Mouse (Mus musculus) kidney, postnatal 0 days (tissue): ENCODE measurements at regions not wholly inside any gene's neighbourhood (a gene's known extent, or its start where the extent isn't known, plus 50 kb on each side); places are given as distances from the start of the nearest gene placed in this dataset.

Source experiments
- ATAC-seq: fragments of 200-750 bp; cut with Nextera tagmentation; replicated peaks from 2 replicates; pipeline ENCODE4 v1.8.0; 2017; ENCODE audit warnings: low read depth, moderate number of reproducible peaks, moderate TSS enrichment, moderate library complexity; ENCODE audit not compliant: low FRiP score
- DNase-seq: peaks from one replicate; pipeline ENCODE4 v3.0.0-alpha.2; 2016; ENCODE audit warnings: low spot score
- H3K27ac ChIP-seq: fragments of 300-500 bp; sonication (generic); 2 replicates; pipeline ENCODE4 v1.5.1; 2014; ENCODE audit warnings: mild to moderate bottlenecking
- H3K27me3 ChIP-seq: fragments of 300-500 bp; sonication (generic); 2 replicates; pipeline ENCODE4 v1.6.1; 2014; ENCODE audit warnings: low read length, mixed read lengths; ENCODE audit not compliant: insufficient read depth
- H3K36me3 ChIP-seq: fragments of 300-500 bp; sonication (generic); 2 replicates; pipeline ENCODE4 v1.6.1; 2014; ENCODE audit warnings: low read length, mixed read lengths; ENCODE audit not compliant: insufficient read depth
- H3K4me1 ChIP-seq: fragments of 300-500 bp; sonication (generic); replicated peaks from 2 replicates; pipeline ENCODE4 v1.6.1; 2014; ENCODE audit warnings: antibody characterized with exemption, low read length, mixed read lengths; ENCODE audit not compliant: insufficient read depth
- H3K4me2 ChIP-seq: fragments of 300-500 bp; sonication (generic); 2 replicates; pipeline ENCODE4 v1.6.1; 2014; ENCODE audit warnings: mild to moderate bottlenecking, low read length, moderate library complexity, mixed read lengths
- H3K4me3 ChIP-seq: fragments of 300-500 bp; sonication (generic); replicated peaks from 2 replicates; pipeline ENCODE4 v1.5.1; 2014; ENCODE audit warnings: low read depth, low read length
- H3K9ac ChIP-seq: fragments of 300-500 bp; sonication (generic); 2 replicates; pipeline ENCODE4 v1.6.1; 2014; ENCODE audit warnings: low read depth, low read length
- H3K9me3 ChIP-seq: fragments of 300-500 bp; sonication (generic); replicated peaks from 2 replicates; pipeline ENCODE4 v1.6.1; 2016; ENCODE audit warnings: low read length, inconsistent platforms, mixed read lengths
- CTCF ChIP-seq: IDR thresholded peaks from 2 replicates; pipeline ENCODE4 v1.5.1; 2016; ENCODE audit warnings: antibody characterized with exemption, low read depth, mild to moderate bottlenecking, moderate library complexity
- WGBS: fragments of 180-500 bp; shearing (Covaris S2); extraction: QIAGEN DNeasy Blood & Tissue Kit; methylation state at CpG from one replicate; pipeline ENCODE4 v1.1.7; 2014; 5-methylcytosine and 5-hydroxymethylcytosine counted together

DNA sequence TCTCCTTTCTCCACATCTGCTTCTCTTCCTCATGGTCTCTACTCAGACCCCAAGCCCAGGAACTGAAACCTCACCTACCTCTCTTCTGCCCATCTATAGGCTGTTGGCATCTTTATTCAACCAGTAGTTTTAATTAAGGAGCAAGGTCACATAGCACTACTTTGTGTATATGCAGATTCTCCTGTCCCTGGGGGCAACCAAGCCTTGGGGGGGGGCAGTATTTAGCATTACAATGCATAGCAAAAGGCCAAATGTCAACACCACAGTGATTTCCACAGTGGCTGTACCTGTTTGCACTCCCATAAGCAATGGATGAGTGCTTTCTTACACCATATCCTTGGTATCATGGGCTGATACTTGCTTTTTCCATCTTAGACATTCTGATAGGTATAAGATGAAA is 1826.4 kb downstream of the 9330182O14Rik start:
- no peak for ATAC-seq
- no peak overlapping the region for H3K4me3 ChIP-seq
- no peaks in the 10 kb centered on the region for H3K27me3 ChIP-seq
- no peak for TF ChIP-seq CTCF
- H3K9ac ChIP-seq: no peak overlapping the region
- DNase-seq: no peak
- H3K9me3 ChIP-seq: no peaks in the 10 kb centered on the region
- no peak overlapping the region for H3K27ac ChIP-seq
- no peaks in the 10 kb centered on the region for H3K4me1 ChIP-seq
- H3K36me3 ChIP-seq: no peaks in the 10 kb centered on the region
- H3K4me2 ChIP-seq: no peak overlapping the region

DNA sequence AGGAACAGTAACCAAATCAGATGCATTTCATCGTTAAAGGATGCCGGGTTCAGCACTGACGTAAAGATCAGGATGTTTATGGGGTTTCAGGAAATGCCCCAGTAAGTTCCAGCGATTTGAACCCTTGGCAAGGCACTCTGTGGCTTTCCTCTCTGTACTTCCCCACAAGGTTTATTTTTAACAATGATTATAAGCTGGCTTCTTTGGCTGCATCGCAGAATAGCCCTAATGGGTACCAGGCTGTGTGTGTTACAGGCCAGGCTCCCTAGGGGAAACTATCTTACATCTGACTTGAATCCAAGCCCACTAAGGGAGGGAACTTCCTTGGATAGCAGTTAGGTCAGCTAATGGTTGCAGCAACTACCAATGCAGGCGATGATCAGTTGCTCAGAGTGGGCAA is 1836.7 kb downstream of the 9330182O14Rik start:
- no peaks in the 10 kb centered on the region for H3K9me3 ChIP-seq
- no peaks in the 10 kb centered on the region for H3K27me3 ChIP-seq
- no peak overlapping the region for H3K4me3 ChIP-seq
- no peak overlapping the region for H3K9ac ChIP-seq
- H3K36me3 ChIP-seq: no peaks in the 10 kb centered on the region
- H3K4me1 ChIP-seq: no peaks in the 10 kb centered on the region
- DNase-seq: no peak
- no peak overlapping the region for H3K4me2 ChIP-seq
- no peak for TF ChIP-seq CTCF
- no peak for ATAC-seq
- 68% methylated on average over 6 of the region's 6 CpGs for WGBS
- no peak overlapping the region for H3K27ac ChIP-seq

DNA sequence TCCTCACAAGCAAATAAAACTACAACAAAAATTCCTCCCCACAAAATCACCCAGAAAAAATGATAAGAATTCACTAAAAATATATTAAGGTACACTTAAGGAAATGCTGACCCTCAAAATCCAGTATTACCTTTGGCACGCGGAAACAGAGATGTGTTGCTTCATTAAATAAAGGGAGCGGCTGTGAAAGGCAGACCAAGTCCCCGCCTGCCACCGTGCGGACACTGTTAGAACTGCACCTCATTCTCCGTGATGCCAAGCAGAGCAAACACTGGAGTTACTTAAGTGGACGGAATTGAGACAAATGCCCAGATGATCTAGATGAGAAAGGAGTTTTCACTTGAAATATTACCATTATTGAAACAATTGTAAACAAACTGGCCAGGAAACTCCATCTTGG is 1839.1 kb downstream of the 9330182O14Rik start:
- Histone ChIP-seq H3K27ac (no peak overlapping the region), H3K4me3 (no peak overlapping the region), H3K9me3 (no peaks in the 10 kb centered on the region), H3K9ac (no peak overlapping the region), H3K4me2 (no peak overlapping the region), H3K27me3 (no peaks in the 10 kb centered on the region), H3K4me1 (no peaks in the 10 kb centered on the region), H3K36me3 (no peaks in the 10 kb centered on the region)
- 2% methylated on average over 8 of the region's 8 CpGs for WGBS
- ATAC-seq: 0 out of 2 replicates have a peak, but pooled peaks have one; percentile 52
- TF ChIP-seq CTCF: peak; percentile 97
- peak; percentile 88 for DNase-seq

DNA sequence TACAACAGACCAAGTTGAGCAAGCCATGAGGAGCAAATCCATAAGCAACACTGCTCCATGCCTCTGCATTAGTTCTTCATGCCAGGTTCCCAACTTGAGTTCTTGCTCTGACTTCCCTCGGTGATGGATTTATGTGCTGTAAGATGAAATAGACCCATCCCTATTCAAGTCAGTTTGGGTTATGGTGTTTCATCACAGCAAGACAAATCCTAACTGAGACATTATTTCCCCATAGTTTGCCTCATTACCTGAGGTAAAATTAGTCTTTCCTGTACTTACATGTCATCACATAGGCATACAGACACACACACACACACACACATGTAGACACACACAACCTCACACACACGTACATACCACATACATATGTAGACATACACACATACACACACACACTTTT is 1843.0 kb downstream of the 9330182O14Rik start:
- no peak for TF ChIP-seq CTCF
- Histone ChIP-seq H3K27me3 (no peaks in the 10 kb centered on the region), H3K36me3 (no peaks in the 10 kb centered on the region), H3K9ac (no peak overlapping the region), H3K9me3 (no peaks in the 10 kb centered on the region), H3K4me1 (no peaks in the 10 kb centered on the region), H3K4me2 (no peak overlapping the region), H3K27ac (no peak overlapping the region), H3K4me3 (no peak overlapping the region)
- DNase-seq (no peak), ATAC-seq (no peak)
- 97% methylated on average over 2 of the region's 2 CpGs for WGBS

DNA sequence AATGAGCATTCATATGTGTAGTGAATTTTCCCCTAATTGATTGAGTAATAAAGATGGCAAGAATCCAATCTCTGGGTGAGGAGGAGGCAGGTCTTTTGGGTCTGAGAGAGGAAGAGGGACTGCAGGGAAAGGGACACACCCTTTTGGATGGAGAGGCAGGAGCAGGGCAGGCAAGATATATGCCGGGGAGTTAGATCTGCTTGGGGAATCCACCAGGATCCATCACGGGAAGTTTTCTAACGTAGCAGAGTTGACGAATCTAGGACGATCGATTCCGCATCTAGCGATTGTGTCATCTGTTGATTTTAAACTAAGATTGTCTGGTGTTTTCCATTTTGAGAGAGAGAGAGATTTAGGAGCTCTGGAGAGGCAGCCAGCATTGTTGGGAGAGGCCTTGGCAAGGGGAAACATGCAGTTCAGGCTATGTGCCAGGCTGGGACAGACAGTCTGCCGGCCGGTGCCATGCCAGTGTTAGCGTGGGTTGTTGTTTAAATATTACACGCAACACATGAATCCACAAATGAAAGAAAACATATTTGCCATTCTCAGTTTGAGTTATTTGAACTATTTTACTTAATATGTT is 1843.6 kb downstream of the 9330182O14Rik start:
- Histone ChIP-seq H3K27me3 (no peaks in the 10 kb centered on the region), H3K9me3 (no peaks in the 10 kb centered on the region), H3K9ac (no peak overlapping the region), H3K4me1 (no peaks in the 10 kb centered on the region), H3K4me2 (no peak overlapping the region), H3K27ac (no peak overlapping the region), H3K4me3 (no peak overlapping the region), H3K36me3 (no peaks in the 10 kb centered on the region)
- WGBS: 83% methylated on average over 12 of the region's 12 CpGs
- DNase-seq (no peak), ATAC-seq (no peak)
- TF ChIP-seq CTCF: no peak

DNA sequence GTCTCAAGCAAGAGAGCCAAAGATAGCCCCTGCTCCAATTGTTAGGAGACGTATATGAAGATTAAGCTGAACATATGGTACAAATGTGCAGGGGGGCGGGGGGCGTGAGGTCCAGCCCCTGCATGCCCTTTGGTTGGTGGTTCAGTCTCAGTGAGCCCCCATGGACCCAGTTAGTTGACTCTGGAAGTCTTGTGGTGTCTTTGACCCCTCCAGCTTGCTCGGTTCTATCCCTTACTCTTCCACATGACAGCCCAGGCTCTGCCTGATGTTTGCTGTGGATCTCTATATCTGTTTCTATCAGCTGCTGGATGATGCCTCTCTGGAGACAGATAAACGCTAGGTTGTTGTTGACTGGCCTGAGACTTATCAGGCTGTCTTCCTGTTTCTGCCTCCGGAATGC is 1849.1 kb downstream of the 9330182O14Rik start:
- 86% methylated on average over 6 of the region's 6 CpGs for WGBS
- no peak for ATAC-seq
- Histone ChIP-seq H3K4me3 (no peak overlapping the region), H3K4me2 (no peak overlapping the region), H3K4me1 (no peaks in the 10 kb centered on the region), H3K9me3 (no peaks in the 10 kb centered on the region), H3K9ac (no peak overlapping the region), H3K27ac (no peak overlapping the region), H3K36me3 (no peaks in the 10 kb centered on the region), H3K27me3 (no peaks in the 10 kb centered on the region)
- DNase-seq: no peak
- no peak for TF ChIP-seq CTCF

DNA sequence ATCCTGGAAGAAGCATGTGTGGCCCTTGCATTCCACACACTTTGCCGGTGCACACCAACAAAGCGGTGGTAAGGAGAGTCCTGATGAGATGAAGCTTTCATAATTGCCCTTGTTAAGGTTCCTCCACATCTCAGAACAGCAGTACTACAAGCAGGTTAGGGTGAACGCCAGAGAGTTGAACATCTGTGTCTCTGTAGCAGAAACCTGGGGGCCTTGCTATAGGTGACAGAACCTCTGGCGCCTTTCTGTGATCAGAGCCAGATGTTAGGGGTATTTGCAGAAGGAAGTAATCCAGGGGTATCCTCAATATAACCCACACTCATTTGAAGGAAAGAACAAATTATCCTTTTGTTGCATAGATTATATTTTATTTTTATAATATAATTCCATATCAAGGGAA is 1850.1 kb downstream of the 9330182O14Rik start:
- Histone ChIP-seq H3K36me3 (no peaks in the 10 kb centered on the region), H3K4me1 (no peaks in the 10 kb centered on the region), H3K4me3 (no peak overlapping the region), H3K9me3 (no peaks in the 10 kb centered on the region), H3K4me2 (no peak overlapping the region), H3K9ac (no peak overlapping the region), H3K27ac (no peak overlapping the region), H3K27me3 (no peaks in the 10 kb centered on the region)
- ATAC-seq (no peak), DNase-seq (no peak)
- 85% methylated on average over 4 of the region's 4 CpGs for WGBS
- no peak for TF ChIP-seq CTCF
